11 mouse cellular contexts compared by ENCODE assay signal in genomic region chr8:122375320-122375719, GRCm38 (mm10). TPM values are rescaled to one million over a fixed set of nuclear protein-coding genes. Genes with fewer than 3 reads are reported as not detected.
DNase-seq lines count a peak whose midpoint lies in the region; ATAC-seq lines count a peak whose summit lies in the region.
"Had no signal": no experiment of that assay in that cellular context is flagged by ENCODE, and none has a peak within 500 bp of the region (broad histone marks: within the 10 kb centered on the region; RNA-seq: fewer than 3 reads in every experiment).

No protein-coding gene starts in this region.

- DNase-seq in neural tube, embryonic 11.5 days (ENCODE audit: low spot score) = no peak
- DNase-seq in neural tube, embryonic 10.5 days (ENCODE audit: extremely low spot score, low spot score) = no peak
- DNase-seq in limb, embryonic 10.5 days (ENCODE audit: low spot score) = no peak
- DNase-seq in spleen, postnatal 10 days (ENCODE audit: low spot score in 2 of 2) = no peak
- no peak for DNase-seq in left cerebral cortex, adult 11 months (ENCODE audit: low spot score)
- DNase-seq: kidney, postnatal 10 days; lung, postnatal 36 days; right cerebral cortex, adult 18-20 months had no signal

- H3K9ac ChIP-seq in forebrain, embryonic 13.5 days = no peak overlapping the region
- no peak overlapping the region for H3K9ac ChIP-seq in forebrain, embryonic 15.5 days (replicated peaks)
- H3K9ac ChIP-seq in neural tube, embryonic 11.5 days (ENCODE audit: low read length) = no peak overlapping the region
- H3K9ac ChIP-seq in stomach, embryonic 16.5 days (ENCODE audit: low read length) = peak overlapping the region; percentile 24; the same call in 1 of the 2 replicates

- H3K36me3 ChIP-seq in forebrain, embryonic 13.5 days (ENCODE audit: poor library complexity, severe bottlenecking) = peaks cover 14% of the 10 kb centered on the region
- 0 out of 2 replicates have a peak, but pooled peaks cover 6% of the 10 kb centered on the region for H3K36me3 ChIP-seq in forebrain, embryonic 15.5 days
- H3K36me3 ChIP-seq in neural tube, embryonic 11.5 days (ENCODE audit: control insufficient read depth, insufficient read depth, low read length) = no peaks in the 10 kb centered on the region; the same call in 1 of the 2 replicates
- peaks cover 23% of the 10 kb centered on the region for H3K36me3 ChIP-seq in limb, embryonic 10.5 days
- H3K36me3 ChIP-seq in stomach, embryonic 16.5 days (ENCODE audit: control insufficient read depth, insufficient read depth, low read length) = no peaks in the 10 kb centered on the region; the same call in 1 of the 2 replicates

- H3K4me3 ChIP-seq in forebrain, embryonic 13.5 days = no peak overlapping the region
- H3K4me3 ChIP-seq in forebrain, embryonic 15.5 days = no peak overlapping the region
- H3K4me3 ChIP-seq in neural tube, embryonic 11.5 days (ENCODE audit: low read depth, low read length) = no peak overlapping the region
- H3K4me3 ChIP-seq in limb, embryonic 10.5 days = peak overlapping the region; percentile 94; the same call in 1 of the 2 replicates
- H3K4me3 ChIP-seq in stomach, embryonic 16.5 days (replicated peaks; ENCODE audit: low read length) = no peak overlapping the region

- no peaks in the 10 kb centered on the region for H3K9me3 ChIP-seq in forebrain, embryonic 13.5 days (replicated peaks)
- H3K9me3 ChIP-seq in forebrain, embryonic 15.5 days = no peaks in the 10 kb centered on the region
- no peaks in the 10 kb centered on the region for H3K9me3 ChIP-seq in neural tube, embryonic 11.5 days (ENCODE audit: control insufficient read depth, low read length)
- H3K9me3 ChIP-seq in limb, embryonic 10.5 days (replicated peaks) = no peaks in the 10 kb centered on the region
- H3K9me3 ChIP-seq in stomach, embryonic 16.5 days (replicated peaks; ENCODE audit: control insufficient read depth, low read length) = no peaks in the 10 kb centered on the region

- H3K27me3 ChIP-seq in forebrain, embryonic 13.5 days = no peaks in the 10 kb centered on the region
- H3K27me3 ChIP-seq in forebrain, embryonic 15.5 days = no peaks in the 10 kb centered on the region
- no peaks in the 10 kb centered on the region for H3K27me3 ChIP-seq in neural tube, embryonic 11.5 days (ENCODE audit: control insufficient read depth, insufficient read depth, low read length)
- no peaks in the 10 kb centered on the region for H3K27me3 ChIP-seq in limb, embryonic 10.5 days (ENCODE audit: low read depth, poor library complexity, severe bottlenecking)
- H3K27me3 ChIP-seq in stomach, embryonic 16.5 days (ENCODE audit: control insufficient read depth, insufficient read depth, low read length) = no peaks in the 10 kb centered on the region

- ATAC-seq in forebrain, embryonic 13.5 days = no peak
- ATAC-seq in forebrain, embryonic 15.5 days (replicated peaks) = no peak
- ATAC-seq in neural tube, embryonic 11.5 days (ENCODE audit: insufficient read depth, low FRiP score, low TSS enrichment) = no peak; the same call in 1 of the 2 replicates
- ATAC-seq in stomach, embryonic 16.5 days (ENCODE audit: insufficient read depth, low FRiP score) = no peak

- H3K4me1 ChIP-seq in forebrain, embryonic 13.5 days = peaks cover 26% of the 10 kb centered on the region
- peaks cover 22% of the 10 kb centered on the region for H3K4me1 ChIP-seq in forebrain, embryonic 15.5 days
- H3K4me1 ChIP-seq in neural tube, embryonic 11.5 days (ENCODE audit: control insufficient read depth, insufficient read depth, low read length) = peaks cover 6% of the 10 kb centered on the region; the same call in 1 of the 2 replicates
- peaks cover 25% of the 10 kb centered on the region for H3K4me1 ChIP-seq in limb, embryonic 10.5 days
- H3K4me1 ChIP-seq in stomach, embryonic 16.5 days (ENCODE audit: control insufficient read depth, insufficient read depth, low read length) = peaks cover 16% of the 10 kb centered on the region

- 92% methylated on average over 7 of the region's 7 CpGs for WGBS in forebrain, embryonic 13.5 days
- WGBS in forebrain, embryonic 15.5 days = 92% methylated on average over 7 of the region's 7 CpGs
- 96% methylated on average over 7 of the region's 7 CpGs for WGBS in neural tube, embryonic 11.5 days
- 92% methylated on average over 7 of the region's 7 CpGs for WGBS in limb, embryonic 10.5 days
- 90% methylated on average over 7 of the region's 7 CpGs for WGBS in stomach, embryonic 16.5 days

- peak overlapping the region; percentile 56; the same call in 1 of the 2 replicates for H3K4me2 ChIP-seq in forebrain, embryonic 13.5 days
- no peak overlapping the region for H3K4me2 ChIP-seq in forebrain, embryonic 15.5 days (replicated peaks)
- peak overlapping the region; percentile 40; the same call in 1 of the 2 replicates for H3K4me2 ChIP-seq in neural tube, embryonic 11.5 days (ENCODE audit: low read depth)
- H3K4me2 ChIP-seq in stomach, embryonic 16.5 days (ENCODE audit: low read depth, low read length) = no peak overlapping the region; the same call in 1 of the 2 replicates

- H3K27ac ChIP-seq in forebrain, embryonic 13.5 days = no peak overlapping the region
- no peak overlapping the region for H3K27ac ChIP-seq in forebrain, embryonic 15.5 days (replicated peaks)
- H3K27ac ChIP-seq in neural tube, embryonic 11.5 days (ENCODE audit: low read depth, low read length) = no peak overlapping the region
- H3K27ac ChIP-seq in limb, embryonic 10.5 days = no peak overlapping the region
- H3K27ac ChIP-seq in stomach, embryonic 16.5 days (ENCODE audit: low read length) = no peak overlapping the region

RNA-seq across cellular contexts. Expression of gene Zc3h18, which starts 1.1 kb away (rescaled TPM):
- 47.4 and 52.2 TPM in 2 replicates for polyA plus RNA-seq in forebrain, embryonic 13.5 days (2015; fragmentation: Nextera tagmentation; extraction: Ambion mirVana)
- polyA plus RNA-seq in forebrain, embryonic 15.5 days (2015; fragmentation: Nextera tagmentation; extraction: Ambion mirVana) = 48.4 and 50.1 TPM in 2 replicates
- 40.5 and 41.5 TPM in 2 replicates for polyA plus RNA-seq in neural tube, embryonic 11.5 days (2014; fragmentation: Nextera tagmentation; extraction: Ambion mirVana)
- polyA plus RNA-seq in limb, embryonic 10.5 days (2016; fragmentation: Nextera tagmentation; extraction: Ambion mirVana) = 84.2 and 86.1 TPM in 2 replicates
- 28.1 and 32.4 TPM in 2 replicates for polyA plus RNA-seq in stomach, embryonic 16.5 days (2015; fragmentation: Nextera tagmentation; extraction: Ambion mirVana)

RNA-seq across cellular contexts. Expression of gene Trhr2, which starts 14.8 kb away (rescaled TPM):
- polyA plus RNA-seq in forebrain, embryonic 13.5 days (2015; fragmentation: Nextera tagmentation; extraction: Ambion mirVana) = not detected in 2 replicates
- not detected in 2 replicates for polyA plus RNA-seq in forebrain, embryonic 15.5 days (2015; fragmentation: Nextera tagmentation; extraction: Ambion mirVana)
- polyA plus RNA-seq in neural tube, embryonic 11.5 days (2014; fragmentation: Nextera tagmentation; extraction: Ambion mirVana) = not detected in 2 replicates
- polyA plus RNA-seq in limb, embryonic 10.5 days (2016; fragmentation: Nextera tagmentation; extraction: Ambion mirVana) = not detected in 2 replicates
- not detected in 2 replicates for polyA plus RNA-seq in stomach, embryonic 16.5 days (2015; fragmentation: Nextera tagmentation; extraction: Ambion mirVana)

RNA-seq across cellular contexts. Expression of gene Il17c, which starts 46.5 kb away (rescaled TPM):
- not detected in 2 replicates for polyA plus RNA-seq in forebrain, embryonic 13.5 days (2015; fragmentation: Nextera tagmentation; extraction: Ambion mirVana)
- polyA plus RNA-seq in forebrain, embryonic 15.5 days (2015; fragmentation: Nextera tagmentation; extraction: Ambion mirVana) = not detected in 2 replicates
- polyA plus RNA-seq in neural tube, embryonic 11.5 days (2014; fragmentation: Nextera tagmentation; extraction: Ambion mirVana) = 0.57 TPM in 1 of 2 replicates, not detected in the other
- 0.28 TPM in 1 of 2 replicates, not detected in the other for polyA plus RNA-seq in limb, embryonic 10.5 days (2016; fragmentation: Nextera tagmentation; extraction: Ambion mirVana)
- polyA plus RNA-seq in stomach, embryonic 16.5 days (2015; fragmentation: Nextera tagmentation; extraction: Ambion mirVana) = not detected in 2 replicates

RNA-seq across cellular contexts. Expression of gene Cyba, which starts 57.4 kb away (rescaled TPM):
- polyA plus RNA-seq in forebrain, embryonic 13.5 days (2015; fragmentation: Nextera tagmentation; extraction: Ambion mirVana) = 28.8 and 33.9 TPM in 2 replicates
- polyA plus RNA-seq in forebrain, embryonic 15.5 days (2015; fragmentation: Nextera tagmentation; extraction: Ambion mirVana) = 30.1 and 32.8 TPM in 2 replicates
- polyA plus RNA-seq in neural tube, embryonic 11.5 days (2014; fragmentation: Nextera tagmentation; extraction: Ambion mirVana) = 52.5 and 57.7 TPM in 2 replicates
- polyA plus RNA-seq in limb, embryonic 10.5 days (2016; fragmentation: Nextera tagmentation; extraction: Ambion mirVana) = 79.8 and 82.8 TPM in 2 replicates
- 241 and 270 TPM in 2 replicates for polyA plus RNA-seq in stomach, embryonic 16.5 days (2015; fragmentation: Nextera tagmentation; extraction: Ambion mirVana)

Comparison
In these comparisons a context has a peak if more than half of its experiments do, and no peak if none do; other contexts are left out.
1. H3K4me2 ChIP-seq: peak in forebrain, embryonic 13.5 days (single experiment) and neural tube, embryonic 11.5 days (single experiment); none in forebrain, embryonic 15.5 days (single experiment) and stomach, embryonic 16.5 days (single experiment).